ENCODE assay signal across 24 mouse cellular contexts in genomic region chr7:15930543-15930942, GRCm38 (mm10). TPM values are rescaled to one million over a fixed set of nuclear protein-coding genes. Genes with fewer than 3 reads are reported as not detected.
DNase-seq lines count a peak whose midpoint lies in the region; ATAC-seq and TF ChIP-seq lines count a peak whose summit lies in the region.
"Had no signal": no experiment of that assay in that cellular context is flagged by ENCODE, and none has a peak within 500 bp of the region (broad histone marks: within the 10 kb centered on the region; RNA-seq: fewer than 3 reads in every experiment).

No protein-coding gene starts in this region.

- H3K9ac ChIP-seq in liver, embryonic 14.5 days (replicated peaks), result no peak overlapping the region
- no peak overlapping the region for H3K9ac ChIP-seq in liver, embryonic 12.5 days
- H3K9ac ChIP-seq: embryonic facial prominence, embryonic 13.5 days; hindbrain, embryonic 14.5 days; limb, embryonic 15.5 days had no signal

- H3K9me3 ChIP-seq in liver, embryonic 14.5 days (ENCODE audit: control insufficient read depth, low read length), result no peaks in the 10 kb centered on the region
- no peaks in the 10 kb centered on the region for H3K9me3 ChIP-seq in liver, embryonic 12.5 days (replicated peaks)
- no peaks in the 10 kb centered on the region for H3K9me3 ChIP-seq in E14TG2a.4 (ENCODE audit: low read length)
- H3K9me3 ChIP-seq: limb, embryonic 15.5 days had no signal

- intact Hi-C loops in gastrocnemius, adult 2 months (cut with DNase I), result loop anchor here (2.0 to 5.0 kb wide), 2 partner anchors 36 to 117 kb away; partner anchors contain the start of genes Bicra and Ehd2
- intact Hi-C loops in gastrocnemius, postnatal 14 days (cut with DNase I; ENCODE audit: low total_unique reads), result loop anchor here (5.0 kb wide), 1 partner anchor 47 kb away; no protein-coding TSS in a partner anchor

- H3ac ChIP-seq in myocyte (ENCODE audit: control insufficient read depth, insufficient read length), result no peak overlapping the region

- no peaks in the 10 kb centered on the region; the same call in 1 of the 2 replicates for H3K27me3 ChIP-seq in liver, embryonic 14.5 days (ENCODE audit: control insufficient read depth, insufficient read depth, low read length)
- peaks cover 15% of the 10 kb centered on the region for H3K27me3 ChIP-seq in liver, embryonic 12.5 days (replicated peaks)
- peaks cover 5% of the 10 kb centered on the region for H3K27me3 ChIP-seq in E14TG2a.4 (ENCODE audit: insufficient read depth, low read length)
- H3K27me3 ChIP-seq in myocyte (ENCODE audit: control insufficient read depth, insufficient read depth, insufficient read length), result no peaks in the 10 kb centered on the region
- H3K27me3 ChIP-seq: embryonic facial prominence, embryonic 13.5 days; limb, embryonic 15.5 days had no signal

- no peak for TF ChIP-seq EP300 in liver, embryonic 14.5 days (IDR thresholded peaks at IDR 0.05; ENCODE audit: low read depth)

- WGBS in liver, embryonic 14.5 days (ENCODE audit: insufficient replicate concordance), result 42% methylated on average over 2 of the region's 2 CpGs
- WGBS in liver, embryonic 12.5 days (ENCODE audit: insufficient replicate concordance), result 44% methylated on average over 2 of the region's 2 CpGs

- H3K27ac ChIP-seq in gastrocnemius, adult 2 months, result peak overlapping the region; percentile 55
- H3K27ac ChIP-seq in liver, embryonic 14.5 days, result no peak overlapping the region
- H3K27ac ChIP-seq in liver, embryonic 12.5 days, result no peak overlapping the region
- H3K27ac ChIP-seq: embryonic facial prominence, embryonic 13.5 days; hindbrain, embryonic 14.5 days; limb, embryonic 15.5 days had no signal

- ATAC-seq in liver, embryonic 14.5 days (ENCODE audit: insufficient read depth), result no peak
- ATAC-seq in liver, embryonic 12.5 days, result no peak

- TF ChIP-seq CTCF in gastrocnemius, adult 2 months (IDR thresholded peaks at IDR 0.05), result peak; percentile 46
- peak; percentile 43; the same call in 1 of the 2 replicates for TF ChIP-seq CTCF in liver, embryonic 14.5 days (IDR thresholded peaks at IDR 0.05; ENCODE audit: low read depth)
- TF ChIP-seq CTCF in E14TG2a.4 (conservative IDR thresholded peaks at IDR 0.05; ENCODE audit: low read length), result peak; percentile 54

- H3K36me3 ChIP-seq in liver, embryonic 14.5 days (replicated peaks; ENCODE audit: control insufficient read depth, insufficient read depth, low read depth), result no peaks in the 10 kb centered on the region
- peaks cover 2% of the 10 kb centered on the region; the same call in 1 of the 2 replicates for H3K36me3 ChIP-seq in liver, embryonic 12.5 days
- H3K36me3 ChIP-seq in E14TG2a.4 (ENCODE audit: insufficient read depth, low read length), result no peaks in the 10 kb centered on the region
- H3K36me3 ChIP-seq in myocyte (ENCODE audit: control insufficient read depth, insufficient read depth), result no peaks in the 10 kb centered on the region
- H3K36me3 ChIP-seq: limb, embryonic 15.5 days had no signal

- peaks cover 0 to 4% of the 10 kb centered on the region in 2 experiments; a peak in 3 of 4 replicates for H3K4me1 ChIP-seq in liver, embryonic 14.5 days (replicated peaks; ENCODE audit: control insufficient read depth in 2 of 2, insufficient read depth in 2 of 2, low read length in 1 of 2)
- peaks cover 7% of the 10 kb centered on the region for H3K4me1 ChIP-seq in liver, embryonic 12.5 days
- peaks cover 28% of the 10 kb centered on the region for H3K4me1 ChIP-seq in E14TG2a.4 (replicated peaks; ENCODE audit: low read depth, low read length)
- H3K4me1 ChIP-seq: limb, embryonic 15.5 days had no signal

- no peak for DNase-seq in gastrocnemius, adult 2 months
- no peak for DNase-seq in gastrocnemius, postnatal 14 days
- DNase-seq in liver, embryonic 14.5 days (ENCODE audit: low read depth in 3 of 3, low spot score in 3 of 3), result no peak
- DNase-seq in urinary bladder, postnatal 4 days (ENCODE audit: low spot score in 2 of 2), result no peak
- DNase-seq in embryo, embryonic 9.5 days (ENCODE audit: extremely low spot score), result no peak
- DNase-seq: cerebellum, adult 2 months had no signal

- H3K4me2 ChIP-seq in liver, embryonic 14.5 days (ENCODE audit: low read depth), result no peak overlapping the region
- H3K4me2 ChIP-seq in liver, embryonic 12.5 days, result no peak overlapping the region
- H3K4me2 ChIP-seq in myocyte (ENCODE audit: low read depth), result no peak overlapping the region
- H3K4me2 ChIP-seq: embryonic facial prominence, embryonic 13.5 days; hindbrain, embryonic 14.5 days; limb, embryonic 15.5 days had no signal

- H3K79me2 ChIP-seq in myocyte (ENCODE audit: control insufficient read depth, insufficient read depth), result no peaks in the 10 kb centered on the region

- TF ChIP-seq POLR2A in myocyte (IDR thresholded peaks at IDR 0.05; ENCODE audit: insufficient read length, low read depth), result no peak

- no peak overlapping the region for H3K4me3 ChIP-seq in gastrocnemius, adult 2 months
- no peak overlapping the region for H3K4me3 ChIP-seq in liver, embryonic 14.5 days (ENCODE audit: insufficient read depth in 1 of 2, low read depth in 2 of 2, low read length in 2 of 2)
- H3K4me3 ChIP-seq in liver, embryonic 12.5 days, result no peak overlapping the region
- H3K4me3 ChIP-seq in E14TG2a.4 (replicated peaks; ENCODE audit: low read length), result no peak overlapping the region
- no peak overlapping the region for H3K4me3 ChIP-seq in myocyte
- H3K4me3 ChIP-seq: embryonic facial prominence, embryonic 13.5 days; limb, embryonic 15.5 days had no signal

TF ChIP-seq in myocyte, 11 proteins besides CTCF, POLR2A, EP300 and RAD21:
- TF ChIP-seq E2F4 (IDR thresholded peaks at IDR 0.05; ENCODE audit: insufficient read depth), result no peak
- TF ChIP-seq USF1 (IDR thresholded peaks at IDR 0.05; ENCODE audit: low read depth), result peak; percentile 45
- TF ChIP-seq POLR2AphosphoS2 (IDR thresholded peaks at IDR 0.05; ENCODE audit: insufficient read length, low read depth), result no peak
TF ChIP-seq in myocyte: peak in this region for 1.

RNA-seq across cellular contexts. Expression of gene Selenow, which starts 8.3 kb away (rescaled TPM):
- 1,000 to 10,000 TPM; 1,391 to 1,893 TPM for total RNA-seq in gastrocnemius, adult 2 months (2021)
- total RNA-seq in gastrocnemius, postnatal 14 days (2021), result 100 to 1,000 TPM; 759 to 773 TPM
- 169 and 186 TPM in 2 replicates for polyA plus RNA-seq in liver, embryonic 14.5 days (2012; rRNA removed)
- polyA plus RNA-seq in liver, embryonic 14.5 days (2014; fragmentation: Nextera tagmentation; extraction: Ambion mirVana), result 334 and 343 TPM in 2 replicates
- 445 and 464 TPM in 2 replicates for polyA plus RNA-seq in liver, embryonic 12.5 days (2016; fragmentation: Nextera tagmentation; extraction: Ambion mirVana)
- polyA plus RNA-seq in myocyte (2012; fragmentation: generic; extraction: Trizol), result 507 TPM

RNA-seq across cellular contexts. Expression of gene Nop53, which starts 15.3 kb away (rescaled TPM):
- 10 to 100 TPM; 85.7 to 97.4 TPM for total RNA-seq in gastrocnemius, adult 2 months (2021)
- total RNA-seq in gastrocnemius, postnatal 14 days (2021), result 100 to 1,000 TPM; 121 to 127 TPM
- 32.1 and 56.9 TPM in 2 replicates for polyA plus RNA-seq in liver, embryonic 14.5 days (2012; rRNA removed)
- 75.9 and 96.8 TPM in 2 replicates for polyA plus RNA-seq in liver, embryonic 14.5 days (2014; fragmentation: Nextera tagmentation; extraction: Ambion mirVana)
- polyA plus RNA-seq in liver, embryonic 12.5 days (2016; fragmentation: Nextera tagmentation; extraction: Ambion mirVana), result 130 and 143 TPM in 2 replicates
- 270 TPM for polyA plus RNA-seq in myocyte (2012; fragmentation: generic; extraction: Trizol)

RNA-seq across cellular contexts. Expression of gene Ehd2, which starts 36.8 kb away (rescaled TPM):
- 10 to 100 TPM; 31.4 to 38.7 TPM for total RNA-seq in gastrocnemius, adult 2 months (2021)
- total RNA-seq in gastrocnemius, postnatal 14 days (2021), result 100 to 1,000 TPM in 1 of 2 experiments, 10 to 100 TPM in 1; 91.3 to 101 TPM
- polyA plus RNA-seq in liver, embryonic 14.5 days (2012; rRNA removed), result 2.5 and 2.7 TPM in 2 replicates
- 3.0 and 3.2 TPM in 2 replicates for polyA plus RNA-seq in liver, embryonic 14.5 days (2014; fragmentation: Nextera tagmentation; extraction: Ambion mirVana)
- polyA plus RNA-seq in liver, embryonic 12.5 days (2016; fragmentation: Nextera tagmentation; extraction: Ambion mirVana), result 6.5 and 7.8 TPM in 2 replicates
- polyA plus RNA-seq in myocyte (2012; fragmentation: generic; extraction: Trizol), result 104 TPM

RNA-seq across cellular contexts. Expression of gene Crxos, which starts 48.1 kb away (rescaled TPM):
- not detected for total RNA-seq in gastrocnemius, adult 2 months (2021)
- total RNA-seq in gastrocnemius, postnatal 14 days (2021), result not detected
- not detected in 2 replicates for polyA plus RNA-seq in liver, embryonic 14.5 days (2012; rRNA removed)
- polyA plus RNA-seq in liver, embryonic 14.5 days (2014; fragmentation: Nextera tagmentation; extraction: Ambion mirVana), result not detected in 2 replicates
- polyA plus RNA-seq in liver, embryonic 12.5 days (2016; fragmentation: Nextera tagmentation; extraction: Ambion mirVana), result not detected in 2 replicates
- polyA plus RNA-seq in myocyte (2012; fragmentation: generic; extraction: Trizol), result not detected
- total RNA-seq: adrenal gland, postnatal 14 days; common myeloid progenitor, adult 5-6 weeks; gastrocnemius, adult 8-10 months; heart, adult 18-20 months; heart, postnatal 14 days; left cerebral cortex, postnatal 14 days; megakaryocyte, adult 5-6 weeks had no signal
- polyA plus RNA-seq: activated CD4-positive, CD25-positive, alpha-beta regulatory T cell, adult 4 months; cerebellum, adult 2 months; embryonic facial prominence, embryonic 13.5 days; limb, embryonic 15.5 days; midbrain, embryonic 14.5 days; spleen, adult 2 months had no signal

RNA-seq across cellular contexts. Expression of gene Crx, which starts 50.8 kb away (rescaled TPM):
- not detected for total RNA-seq in gastrocnemius, adult 2 months (2021)
- not detected for total RNA-seq in gastrocnemius, postnatal 14 days (2021)
- not detected in 2 replicates for polyA plus RNA-seq in liver, embryonic 14.5 days (2012; rRNA removed)
- polyA plus RNA-seq in liver, embryonic 14.5 days (2014; fragmentation: Nextera tagmentation; extraction: Ambion mirVana), result not detected in 2 replicates
- not detected in 2 replicates for polyA plus RNA-seq in liver, embryonic 12.5 days (2016; fragmentation: Nextera tagmentation; extraction: Ambion mirVana)
- not detected for polyA plus RNA-seq in myocyte (2012; fragmentation: generic; extraction: Trizol)
- total RNA-seq: adrenal gland, postnatal 14 days; common myeloid progenitor, adult 5-6 weeks; gastrocnemius, adult 8-10 months; heart, adult 18-20 months; heart, postnatal 14 days; layer of hippocampus, postnatal 14 days; left cerebral cortex, postnatal 14 days; megakaryocyte, adult 5-6 weeks had no signal
- polyA plus RNA-seq: activated CD4-positive, CD25-positive, alpha-beta regulatory T cell, adult 4 months; cerebellum, adult 2 months; embryonic facial prominence, embryonic 13.5 days; hindbrain, embryonic 14.5 days; limb, embryonic 15.5 days; neural tube, embryonic 11.5 days; spleen, adult 2 months had no signal

Comparison
In these comparisons a context has a peak if more than half of its experiments do, and no peak if none do; other contexts are left out.
1. RNA of gene Ehd2, which starts 36.8 kb away (polyA plus RNA-seq): 104 TPM in myocyte (single experiment); 6.5 to 7.8 TPM in liver, embryonic 12.5 days and 2.5 to 3.2 TPM in liver, embryonic 14.5 days; every median in the first group is over 10 times any median in the second.
2. Peak in every context shown above with its lines, with median percentiles within 50 percentile points of each other: CTCF ChIP-seq.